Mouse (Mus musculus): ENCODE measurements around the gene Ulk3. TPM values are rescaled to one million over a fixed set of nuclear protein-coding genes. Genes with fewer than 3 reads are reported as not detected.
A peak's percentile ranks its signal among the peaks of the same experiment; 100 is the strongest.

Gene Ulk3
- polyA plus RNA-seq, 1 experiment = 19.4 TPM

GRCm38 (mm10) chr9:57640384-57640783 lies 51.1 kb downstream of the Ulk3 start:
- H3K4me1 ChIP-seq (ENCODE audit: control insufficient read depth, insufficient read depth, low read length) = peaks cover 49% of the 10 kb centered on the region
- no peak overlapping the region for H3K4me3 ChIP-seq (ENCODE audit: insufficient read depth, low read length)
- TF ChIP-seq POLR2A (IDR thresholded peaks at IDR 0.05; ENCODE audit: low read depth, low read length) (no peak), CTCF (IDR thresholded peaks at IDR 0.05; ENCODE audit: borderline replicate concordance, insufficient read depth, low read length) (no peak)

GRCm38 (mm10) chr9:57641022-57641421 lies 51.8 kb downstream of the Ulk3 start:
- TF ChIP-seq CTCF (IDR thresholded peaks at IDR 0.05; ENCODE audit: borderline replicate concordance, insufficient read depth, low read length) (no peak), POLR2A (IDR thresholded peaks at IDR 0.05; ENCODE audit: low read depth, low read length) (no peak)
- H3K4me1 ChIP-seq (ENCODE audit: control insufficient read depth, insufficient read depth, low read length) = peaks cover 49% of the 10 kb centered on the region
- H3K4me3 ChIP-seq (ENCODE audit: insufficient read depth, low read length) = no peak overlapping the region
- peak overlapping the region; percentile 26; the same call in 1 of the 2 replicates for H3K27ac ChIP-seq (ENCODE audit: insufficient read depth, low read length)

More at GRCm38 (mm10) chr9:57640384-57640783, 51.1 kb downstream of the Ulk3 start:
- H3K27ac ChIP-seq (ENCODE audit: insufficient read depth, low read length) = peak overlapping the region; percentile 26; the same call in 1 of the 2 replicates

- no peak overlapping the region for H3K4me3 ChIP-seq (ENCODE audit: insufficient read depth, low read length)
- peaks cover 43% of the 10 kb centered on the region for H3K4me1 ChIP-seq (ENCODE audit: control insufficient read depth, insufficient read depth, low read length)
- no peak overlapping the region for H3K27ac ChIP-seq (ENCODE audit: insufficient read depth, low read length)
- no peak for TF ChIP-seq CTCF (IDR thresholded peaks at IDR 0.05; ENCODE audit: borderline replicate concordance, insufficient read depth, low read length)
- TF ChIP-seq POLR2A (IDR thresholded peaks at IDR 0.05; ENCODE audit: low read depth, low read length) = no peak
Measured at GRCm38 (mm10) chr9:57641775-57642550, 52.7 kb downstream of the Ulk3 start.

GRCm38 (mm10) chr9:57643169-57643855 lies 54.1 kb downstream of the Ulk3 start:
- H3K4me1 ChIP-seq (ENCODE audit: control insufficient read depth, insufficient read depth, low read length) = peaks cover 31% of the 10 kb centered on the region
- no peak overlapping the region for H3K27ac ChIP-seq (ENCODE audit: insufficient read depth, low read length)
- peak overlapping the region; percentile 67 for H3K4me3 ChIP-seq (ENCODE audit: insufficient read depth, low read length)
- TF ChIP-seq CTCF (IDR thresholded peaks at IDR 0.05; ENCODE audit: borderline replicate concordance, insufficient read depth, low read length) = no peak
- TF ChIP-seq POLR2A (IDR thresholded peaks at IDR 0.05; ENCODE audit: low read depth, low read length) = no peak

- no peak overlapping the region for H3K27ac ChIP-seq (ENCODE audit: insufficient read depth, low read length)
Measured at GRCm38 (mm10) chr9:57643856-57644180, 54.6 kb downstream of the Ulk3 start.

GRCm38 (mm10) chr9:57644442-57644943 lies 55.2 kb downstream of the Ulk3 start:
- Histone ChIP-seq H3K27ac (ENCODE audit: insufficient read depth, low read length) (no peak overlapping the region), H3K4me1 (ENCODE audit: control insufficient read depth, insufficient read depth, low read length) (peaks cover 22% of the 10 kb centered on the region), H3K4me3 (ENCODE audit: insufficient read depth, low read length) (peak overlapping the region; percentile 67)
- no peak for TF ChIP-seq CTCF (IDR thresholded peaks at IDR 0.05; ENCODE audit: borderline replicate concordance, insufficient read depth, low read length)
- no peak for TF ChIP-seq POLR2A (IDR thresholded peaks at IDR 0.05; ENCODE audit: low read depth, low read length)

More at GRCm38 (mm10) chr9:57643856-57644180, 54.6 kb downstream of the Ulk3 start:
- H3K4me1 ChIP-seq (ENCODE audit: control insufficient read depth, insufficient read depth, low read length) = peaks cover 26% of the 10 kb centered on the region
- peak overlapping the region; percentile 67 for H3K4me3 ChIP-seq (ENCODE audit: insufficient read depth, low read length)
- TF ChIP-seq CTCF (IDR thresholded peaks at IDR 0.05; ENCODE audit: borderline replicate concordance, insufficient read depth, low read length) = no peak
- TF ChIP-seq POLR2A (IDR thresholded peaks at IDR 0.05; ENCODE audit: low read depth, low read length) = no peak

GRCm38 (mm10) chr9:57644944-57645893 lies 56.0 kb downstream of the Ulk3 start:
- Histone ChIP-seq H3K4me3 (ENCODE audit: insufficient read depth, low read length) (peak overlapping the region; percentile 67), H3K4me1 (ENCODE audit: control insufficient read depth, insufficient read depth, low read length) (peaks cover 16% of the 10 kb centered on the region; the same call in 1 of the 2 replicates), H3K27ac (ENCODE audit: insufficient read depth, low read length) (peak overlapping the region; percentile 95)
- TF ChIP-seq CTCF (IDR thresholded peaks at IDR 0.05; ENCODE audit: borderline replicate concordance, insufficient read depth, low read length) (peak; percentile 79), POLR2A (IDR thresholded peaks at IDR 0.05; ENCODE audit: low read depth, low read length) (peak; percentile 72)

Other genes starting within 250 kb of the Ulk3 start
- gene Ppcdc, start 149.3 kb upstream of the Ulk3 start, polyA plus RNA-seq (2011; ENCODE audit: insufficient read length, low read depth, missing spikeins) = 26.6 and 31.0 TPM in 2 replicates
- gene Scamp5, start 121.4 kb upstream of the Ulk3 start, polyA plus RNA-seq (2011; ENCODE audit: insufficient read length, low read depth, missing spikeins) = 23.7 and 26.1 TPM in 2 replicates
- 0.61 TPM in 1 of 2 replicates, not detected in the other for gene Rpp25, start 85.4 kb upstream of the Ulk3 start, polyA plus RNA-seq (2011; ENCODE audit: insufficient read length, low read depth, missing spikeins)
- 252 and 293 TPM in 2 replicates for gene Cox5a, start 68.2 kb upstream of the Ulk3 start, polyA plus RNA-seq (2011; ENCODE audit: insufficient read length, low read depth, missing spikeins)
- 12.6 and 13.0 TPM in 2 replicates for gene Fam219b, start 51.9 kb upstream of the Ulk3 start, polyA plus RNA-seq (2011; ENCODE audit: insufficient read length, low read depth, missing spikeins)
- 32.2 and 35.6 TPM in 2 replicates for gene Mpi, start 36.7 kb upstream of the Ulk3 start, polyA plus RNA-seq (2011; ENCODE audit: insufficient read length, low read depth, missing spikeins)
- 37.0 and 38.2 TPM in 2 replicates for gene Scamp2, start 28.5 kb upstream of the Ulk3 start, polyA plus RNA-seq (2011; ENCODE audit: insufficient read length, low read depth, missing spikeins)
- gene Cplx3, start 16.8 kb downstream of the Ulk3 start, polyA plus RNA-seq (2011; ENCODE audit: insufficient read length, low read depth, missing spikeins) = not detected in 2 replicates
- not detected in 2 replicates for gene Lman1l, start 31.3 kb downstream of the Ulk3 start, polyA plus RNA-seq (2011; ENCODE audit: insufficient read length, low read depth, missing spikeins)
- 51.2 and 56.2 TPM in 2 replicates for gene Csk, start 64.2 kb downstream of the Ulk3 start, polyA plus RNA-seq (2011; ENCODE audit: insufficient read length, low read depth, missing spikeins)
- gene Cyp1a2, start 94.3 kb downstream of the Ulk3 start, polyA plus RNA-seq (2011; ENCODE audit: insufficient read length, low read depth, missing spikeins) = not detected in 2 replicates
- gene Cyp1a1, start 98.5 kb downstream of the Ulk3 start, polyA plus RNA-seq (2011; ENCODE audit: insufficient read length, low read depth, missing spikeins) = not detected in 2 replicates
- 16.6 and 19.8 TPM in 2 replicates for gene Edc3, start 119.1 kb downstream of the Ulk3 start, polyA plus RNA-seq (2011; ENCODE audit: insufficient read length, low read depth, missing spikeins)
- gene Clk3, start 176.4 kb downstream of the Ulk3 start, polyA plus RNA-seq (2011; ENCODE audit: insufficient read length, low read depth, missing spikeins) = 46.4 and 54.8 TPM in 2 replicates
- gene Arid3b, start 247.3 kb downstream of the Ulk3 start, polyA plus RNA-seq (2011; ENCODE audit: insufficient read length, low read depth, missing spikeins) = 4.2 and 4.5 TPM in 2 replicates